Mouse (Mus musculus): ENCODE data around the gene Kprp.
"Not testable (repeated sequence)": the region's sequence is repeated elsewhere in the genome, so short reads cannot be mapped to it uniquely, and the experiment has no call there.

Gene Kprp

GRCm38 (mm10) chr3:92827108-92827507 is at the start of gene Kprp:
TSS of gene Kprp (minus strand) at chr3:92827247.
- no peak for DNase-seq

- DNase-seq = no peak
Measured at GRCm38 (mm10) chr3:92874180-92874579, 47.1 kb upstream of the Kprp start.

- DNase-seq = no peak
Measured at GRCm38 (mm10) chr3:92870116-92870515, 43.1 kb upstream of the Kprp start, which contains the start of gene 2310050C09Rik. TSS of gene 2310050C09Rik (minus strand) at chr3:92870216.

GRCm38 (mm10) chr3:92851186-92851585 is 24.1 kb upstream of the Kprp start, which contains the start of gene Lce1l:
TSS of gene Lce1l (minus strand) at chr3:92851286.
- DNase-seq = no peak

GRCm38 (mm10) chr3:92825808-92826207 is 1.2 kb downstream of the Kprp start:
- DNase-seq = no peak

GRCm38 (mm10) chr3:92816036-92816435 is 11.0 kb downstream of the Kprp start:
- not testable (repeated sequence) for DNase-seq

- DNase-seq = no peak
Measured at GRCm38 (mm10) chr3:92815581-92815980, 11.5 kb downstream of the Kprp start.

- no peak for DNase-seq
Measured at GRCm38 (mm10) chr3:92807791-92808190, 19.3 kb downstream of the Kprp start, which contains the start of gene Lce1k. TSS of gene Lce1k (minus strand) at chr3:92807891.

- DNase-seq = no peak
Measured at GRCm38 (mm10) chr3:92790414-92790813, 36.6 kb downstream of the Kprp start, which contains the start of gene Lce1j. TSS of gene Lce1j (minus strand) at chr3:92790514.

- DNase-seq = no peak
Measured at GRCm38 (mm10) chr3:92778799-92779198, 48.2 kb downstream of the Kprp start, which contains the start of gene Lce1i. TSS of gene Lce1i (minus strand) at chr3:92778899.
